Mouse (Mus musculus): ENCODE measurements around the gene Esrrb.

DNA sequence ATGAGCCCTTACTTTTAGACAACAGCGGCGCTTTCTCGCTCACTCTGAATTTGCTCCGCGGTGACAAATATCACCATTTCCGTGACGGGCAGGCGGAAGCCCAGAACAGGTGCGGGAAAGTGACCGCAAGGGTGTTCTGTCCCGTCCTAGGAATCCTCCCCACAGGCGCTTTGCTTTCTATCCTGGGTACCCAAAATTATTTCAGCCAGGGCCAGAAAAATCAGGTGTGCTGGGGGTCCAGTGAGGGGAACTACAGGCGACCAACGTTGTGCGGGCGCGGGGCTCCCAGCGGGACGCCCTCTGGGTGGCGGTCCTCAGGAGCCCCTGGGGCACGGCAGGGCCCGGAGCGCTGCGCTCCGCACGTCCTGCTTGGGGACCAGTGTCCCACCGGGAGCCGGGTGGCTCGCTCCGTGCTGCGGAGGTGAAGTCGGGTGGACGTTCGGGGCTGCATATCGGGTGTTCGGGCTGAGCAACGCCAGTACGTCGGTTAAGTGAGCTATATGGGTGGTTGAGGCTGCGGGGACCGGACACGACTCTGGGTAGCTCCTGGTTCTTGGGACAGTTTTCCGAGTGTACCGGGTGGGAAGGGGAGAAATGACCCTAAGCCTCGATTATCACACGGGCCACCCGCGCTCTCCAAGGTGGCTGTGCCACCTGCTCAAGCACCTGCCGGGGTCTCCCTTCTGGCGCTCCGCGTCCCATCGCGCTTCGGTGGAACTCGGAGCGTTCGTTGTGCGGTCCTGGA lies 61.4 kb downstream of the Esrrb start:
- TF ChIP-seq GATA1 (IDR thresholded peaks at IDR 0.05; ENCODE audit: low read length) (no peak), TAL1 (IDR thresholded peaks at IDR 0.05; ENCODE audit: low read length) (no peak)

All from erythroblast, embryonic 14.5 days (primary cell).